ENCODE assay signal across 15 mouse cellular contexts in genomic region chr17:85987531-85987930, GRCm38 (mm10).
"Had no signal": no experiment of that assay in that cellular context is flagged by ENCODE, and none has a peak within 500 bp of the region (broad histone marks: within the 10 kb centered on the region; RNA-seq: fewer than 3 reads in every experiment).

No protein-coding gene starts in this region.

- H3K4me3 ChIP-seq: layer of hippocampus, adult 2 months; left cerebral cortex, adult 2 months; limb, embryonic 10.5 days; liver, embryonic 15.5 days; midbrain, embryonic 15.5 days; stomach, embryonic 15.5 days had no signal

- H3K4me1 ChIP-seq: midbrain, embryonic 15.5 days had no signal

- H3K27ac ChIP-seq: layer of hippocampus, adult 2 months; left cerebral cortex, adult 2 months; limb, embryonic 10.5 days; liver, embryonic 15.5 days; midbrain, embryonic 15.5 days; stomach, embryonic 15.5 days had no signal

- H3K27me3 ChIP-seq: liver, embryonic 15.5 days; midbrain, embryonic 15.5 days; stomach, embryonic 15.5 days had no signal

- H3K4me2 ChIP-seq: liver, embryonic 11.5 days; liver, embryonic 15.5 days; midbrain, embryonic 15.5 days; stomach, embryonic 15.5 days had no signal

- ATAC-seq: intestine, postnatal 0 days; lung, postnatal 0 days; midbrain, embryonic 15.5 days had no signal

- H3K9me3 ChIP-seq: limb, embryonic 10.5 days; liver, embryonic 15.5 days; midbrain, embryonic 15.5 days; stomach, embryonic 15.5 days had no signal

- DNase-seq: kidney, postnatal 10 days; lung, adult 2 months; lung, postnatal 36 days; right cerebral cortex, postnatal 14 days; thymus, adult 2 months; thymus, postnatal 25 days had no signal

- H3K36me3 ChIP-seq: midbrain, embryonic 15.5 days; stomach, embryonic 15.5 days had no signal

- H3K9ac ChIP-seq: liver, embryonic 15.5 days; midbrain, embryonic 15.5 days; stomach, embryonic 15.5 days had no signal
